Mouse (Mus musculus) activated CD4-positive, CD25-positive, alpha-beta regulatory T cell, adult 4 months (primary cell): Measurements from ENCODE around the gene Inafm2. TPM values are rescaled to one million over a fixed set of nuclear protein-coding genes. Genes with fewer than 3 reads are reported as not detected.

Experiments
- ATAC-seq: one replicate; pipeline ENCODE4 v1.8.0; 2017
- polyA plus RNA-seq, 2 experiments: library from polyadenylated mRNA; unstranded; fragments of 100-300 nt; shearing (Covaris generic); gene quantifications; one replicate each; pipeline ENCODE4 v1.2.1; 2017

Gene Inafm2
- polyA plus RNA-seq, result 10 to 100 TPM; 19.8 to 27.2 TPM

DNA sequence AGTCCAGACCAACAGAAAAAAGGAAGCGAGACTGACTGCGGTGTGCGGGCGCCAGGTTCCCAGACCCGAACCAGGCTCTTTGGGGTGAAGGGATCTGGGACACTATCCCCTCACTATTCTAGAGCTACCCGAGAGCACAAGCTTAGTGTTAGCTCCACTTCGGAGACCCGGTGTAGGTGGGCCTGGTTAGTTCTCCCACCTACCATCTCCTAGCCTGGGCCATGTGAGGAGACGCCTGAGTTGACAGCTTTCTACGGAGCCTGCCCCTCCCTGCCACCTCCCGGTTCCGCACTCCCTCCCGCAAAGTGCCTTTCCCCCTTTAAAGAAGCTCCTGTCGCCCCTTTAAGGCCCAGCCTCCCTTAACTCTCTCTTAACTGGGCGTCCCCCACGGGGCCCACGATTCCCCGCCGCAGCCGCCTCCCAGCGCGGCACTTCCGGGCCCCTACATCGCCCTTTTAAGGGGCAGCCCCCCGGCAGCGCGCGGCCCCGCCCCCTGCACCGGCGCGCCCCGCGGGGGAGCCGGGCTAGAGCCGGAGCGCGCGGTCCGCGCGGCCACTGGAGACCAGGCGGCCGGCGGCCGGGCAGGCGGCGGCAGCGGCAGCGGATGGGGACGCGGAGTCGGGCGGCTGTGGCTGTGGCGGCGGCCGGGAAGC is at the start of gene Inafm2:
Inafm2 (plus strand) TSS at position 527 of the 653 bp plus-strand sequence.
- peak; percentile 88 for ATAC-seq

DNA sequence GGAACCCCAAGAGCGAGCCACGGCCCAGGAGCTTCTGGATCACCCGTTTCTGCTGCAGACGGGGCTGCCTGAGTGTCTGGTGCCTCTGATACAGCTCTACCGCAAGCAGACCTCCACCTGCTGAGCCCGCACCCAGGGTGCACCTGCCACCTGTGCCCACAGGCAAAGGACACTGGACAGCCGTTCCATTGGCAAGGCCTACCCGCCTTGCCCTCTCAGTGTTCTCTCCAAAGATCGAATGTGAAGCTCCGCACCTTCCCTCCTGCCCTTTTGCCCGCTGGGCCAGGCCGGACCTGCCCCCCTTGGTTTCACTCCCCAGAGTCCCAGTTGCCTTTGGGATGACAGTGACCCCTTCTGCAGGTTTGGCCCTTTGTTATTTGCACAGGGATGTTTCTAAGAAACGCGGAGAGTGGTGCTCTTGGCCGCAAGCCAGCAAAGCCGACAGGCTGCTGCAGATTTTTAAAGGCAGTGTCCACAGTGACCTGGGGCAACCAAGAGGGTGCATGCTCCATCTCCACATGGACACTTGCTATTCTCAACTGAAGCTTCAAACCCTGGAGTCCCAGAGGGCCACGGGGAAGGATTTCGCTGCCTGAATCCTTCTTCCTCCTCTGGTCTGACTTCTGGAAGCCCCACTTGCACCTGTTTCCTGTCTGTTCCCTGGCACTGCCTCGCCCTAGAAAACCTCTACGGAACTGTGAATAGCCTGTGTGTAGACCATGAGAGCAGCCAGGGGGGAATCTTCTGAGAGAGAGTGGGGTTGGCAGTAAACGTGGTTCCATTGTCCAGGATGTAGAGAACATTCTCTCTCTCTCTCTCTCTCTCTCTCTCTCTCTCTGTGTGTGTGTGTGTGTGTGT is 48.9 kb upstream of the Inafm2 start:
- ATAC-seq, result no peak

DNA sequence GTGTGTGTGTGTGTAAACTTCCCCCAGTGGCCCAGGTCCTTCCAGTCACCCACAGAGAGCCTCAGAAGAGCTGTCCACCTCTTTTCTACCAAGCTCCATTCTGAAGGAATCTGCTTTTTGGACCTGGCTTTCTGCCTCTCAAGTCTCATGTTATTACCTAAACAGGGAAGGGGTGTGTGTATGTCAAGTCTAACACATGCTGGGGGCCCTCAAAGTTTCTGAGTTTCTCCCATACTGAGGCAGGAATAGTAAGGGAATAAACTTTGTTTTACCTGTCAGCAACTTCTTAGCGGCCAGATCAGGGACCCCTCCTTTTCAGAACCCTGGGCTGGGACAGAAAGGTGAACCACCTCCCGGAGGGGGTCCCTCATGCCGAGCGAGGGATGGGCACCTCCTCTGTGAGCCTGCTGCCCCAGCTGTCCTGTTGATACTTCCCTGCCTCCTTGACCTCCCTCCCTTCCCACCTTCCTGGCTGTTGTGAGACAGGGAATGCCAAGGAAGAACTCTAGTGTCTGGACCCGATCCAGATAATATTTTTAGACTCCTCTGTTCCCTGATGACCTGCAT is 48.2 kb upstream of the Inafm2 start:
- no peak for ATAC-seq

DNA sequence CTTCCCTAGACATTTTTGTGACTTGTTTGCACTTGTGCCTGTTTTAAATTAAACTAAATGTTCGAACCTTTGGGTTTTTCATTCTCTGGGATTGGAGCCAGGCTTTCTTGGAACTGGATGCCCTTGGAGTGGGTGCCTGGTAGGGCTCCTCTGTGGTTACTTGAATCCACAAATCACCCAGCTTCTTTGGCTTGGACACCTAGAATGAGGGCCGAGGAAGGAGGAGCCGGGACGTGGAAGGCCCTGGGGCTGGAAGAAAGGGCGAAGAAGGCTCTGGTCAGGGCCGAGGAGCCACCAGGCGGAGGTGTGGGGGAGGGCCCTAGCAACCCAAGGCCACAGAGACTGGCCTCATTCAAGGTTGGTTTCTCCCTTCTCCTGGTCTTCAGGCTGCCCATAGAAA is 47.6 kb upstream of the Inafm2 start:
- ATAC-seq, result no peak

GRCm38 (mm10) chr2:118700179-118701062 is 45.1 kb upstream of the Inafm2 start:
- ATAC-seq, result peak; percentile 58

GRCm38 (mm10) chr2:118701161-118701560 is 44.4 kb upstream of the Inafm2 start:
- ATAC-seq, result no peak

DNA sequence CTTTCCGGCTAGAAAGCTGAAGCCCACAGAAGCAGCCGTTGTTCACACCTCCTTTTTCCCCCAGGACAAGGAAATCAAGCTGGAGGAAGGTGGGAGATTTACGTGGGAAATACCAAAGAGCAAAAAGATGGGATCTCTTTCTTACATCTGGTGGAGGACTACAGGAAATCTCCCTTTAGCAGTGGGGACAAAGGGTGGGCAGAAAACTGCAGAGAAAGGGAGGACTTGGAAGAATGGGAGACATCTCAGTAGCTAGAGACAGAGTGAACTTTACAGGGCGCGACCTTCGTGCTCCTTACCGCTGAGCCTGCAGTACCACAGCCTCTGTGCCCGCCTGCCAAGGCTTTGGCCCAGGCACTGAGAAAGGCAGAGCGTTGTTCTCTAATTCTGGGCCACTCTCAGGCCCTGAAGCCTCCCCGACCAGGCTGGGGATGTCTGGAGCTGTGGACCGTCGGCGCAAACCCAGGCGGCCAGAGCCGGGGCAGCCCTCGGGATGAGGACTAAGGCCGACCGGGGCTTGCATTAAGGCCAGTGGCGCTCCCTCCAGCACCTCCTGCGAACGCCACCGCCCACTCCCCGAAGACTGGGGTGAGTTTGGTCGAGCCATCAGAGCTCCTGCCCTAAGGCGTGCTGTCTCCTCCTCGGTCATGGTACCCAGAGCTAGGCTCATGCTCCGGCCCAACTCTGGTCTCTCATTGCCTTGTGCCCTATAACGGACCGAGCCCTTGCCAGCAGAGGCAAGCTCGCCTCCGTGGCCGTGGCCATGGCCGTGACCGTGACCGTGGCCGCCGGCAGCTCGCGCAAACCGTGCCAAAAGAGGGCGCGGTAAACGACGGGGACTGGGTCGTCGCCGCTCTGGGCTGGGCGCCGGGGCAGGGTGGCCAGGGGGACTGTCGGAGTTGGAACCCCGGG is 43.3 kb upstream of the Inafm2 start:
- ATAC-seq, result no peak

- peak; percentile 3 for ATAC-seq
Measured at GRCm38 (mm10) chr2:118702883-118703761, 42.4 kb upstream of the Inafm2 start.

GRCm38 (mm10) chr2:118703913-118704730 is 41.4 kb upstream of the Inafm2 start, which contains the start of gene Ankrd63:
TSS of gene Ankrd63 (minus strand) at chr2:118703963.
- no peak for ATAC-seq

DNA sequence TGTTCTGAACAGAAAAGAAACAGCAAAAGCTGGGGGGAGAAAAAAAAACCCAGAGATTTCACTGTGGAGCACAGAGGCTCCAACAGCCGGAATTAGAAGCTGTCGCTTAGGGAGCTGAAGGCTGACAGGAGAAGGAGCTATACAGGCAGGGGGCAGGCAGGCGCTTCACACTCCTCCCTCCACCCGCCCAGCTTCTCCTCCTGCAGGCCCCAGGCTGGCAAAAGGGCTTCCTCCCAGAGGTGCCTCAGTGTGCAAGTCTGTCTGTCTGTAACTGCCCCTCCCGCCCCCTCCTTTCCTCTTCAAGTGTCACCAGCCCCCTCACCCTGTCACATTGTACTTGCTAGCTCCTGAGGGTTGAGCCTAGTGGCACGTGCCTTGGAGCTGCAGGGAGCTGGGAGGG is 39.1 kb upstream of the Inafm2 start:
- ATAC-seq, result no peak

GRCm38 (mm10) chr2:118708472-118708871 is 37.1 kb upstream of the Inafm2 start:
- ATAC-seq, result no peak

DNA sequence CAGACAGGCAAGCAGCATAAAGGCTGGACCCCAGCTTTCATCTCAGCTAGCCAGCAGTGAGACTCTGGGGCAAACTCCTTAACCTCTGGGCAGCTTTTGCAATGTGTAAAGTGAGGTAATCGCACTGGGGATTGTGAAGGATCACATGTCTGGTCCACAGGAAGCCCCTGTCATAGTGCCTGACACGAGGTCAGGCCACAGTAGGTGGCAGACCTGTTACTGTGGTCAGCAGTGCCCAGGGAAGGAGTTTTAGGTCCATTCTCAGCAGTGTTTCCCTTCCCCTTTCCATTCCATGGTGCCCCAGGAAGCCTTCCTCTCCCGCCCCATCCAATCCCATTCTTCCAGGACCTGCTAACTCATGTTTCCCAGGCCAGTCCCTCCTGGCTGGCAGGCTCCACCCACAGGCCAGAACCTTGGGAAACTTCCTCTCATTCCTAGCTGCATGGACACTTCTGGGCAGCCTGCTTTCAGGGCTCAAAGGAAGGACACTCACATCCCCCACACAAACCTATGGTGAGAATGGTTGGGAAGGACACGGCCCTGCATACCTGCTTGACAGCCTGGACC is 35.8 kb upstream of the Inafm2 start:
- ATAC-seq, result no peak

GRCm38 (mm10) chr2:118711038-118711494 is 34.5 kb upstream of the Inafm2 start:
- no peak for ATAC-seq

GRCm38 (mm10) chr2:118713631-118714030 is 31.9 kb upstream of the Inafm2 start:
- no peak for ATAC-seq

DNA sequence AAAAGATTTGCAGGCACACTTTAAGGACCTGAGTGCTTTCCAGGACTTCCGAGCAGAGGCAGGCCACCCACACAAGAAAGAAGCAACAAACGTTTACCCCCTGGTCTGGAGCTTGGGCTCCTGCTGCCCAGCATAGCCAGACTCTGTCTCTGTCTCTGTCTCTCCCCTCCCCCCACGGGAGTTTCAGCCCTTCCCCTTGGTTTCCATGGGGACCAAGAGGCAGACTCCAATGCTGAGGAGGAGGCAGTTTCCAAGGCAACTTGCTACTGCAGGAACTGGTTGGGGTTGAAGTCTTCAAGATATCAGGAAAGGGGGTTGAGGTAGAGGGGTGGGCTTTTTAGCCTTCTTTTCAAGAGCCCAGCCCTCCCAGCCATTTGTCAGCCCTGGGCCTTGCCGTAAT is 31.3 kb upstream of the Inafm2 start:
- no peak for ATAC-seq

- no peak for ATAC-seq
Measured at GRCm38 (mm10) chr2:118716677-118717076, 28.9 kb upstream of the Inafm2 start.

DNA sequence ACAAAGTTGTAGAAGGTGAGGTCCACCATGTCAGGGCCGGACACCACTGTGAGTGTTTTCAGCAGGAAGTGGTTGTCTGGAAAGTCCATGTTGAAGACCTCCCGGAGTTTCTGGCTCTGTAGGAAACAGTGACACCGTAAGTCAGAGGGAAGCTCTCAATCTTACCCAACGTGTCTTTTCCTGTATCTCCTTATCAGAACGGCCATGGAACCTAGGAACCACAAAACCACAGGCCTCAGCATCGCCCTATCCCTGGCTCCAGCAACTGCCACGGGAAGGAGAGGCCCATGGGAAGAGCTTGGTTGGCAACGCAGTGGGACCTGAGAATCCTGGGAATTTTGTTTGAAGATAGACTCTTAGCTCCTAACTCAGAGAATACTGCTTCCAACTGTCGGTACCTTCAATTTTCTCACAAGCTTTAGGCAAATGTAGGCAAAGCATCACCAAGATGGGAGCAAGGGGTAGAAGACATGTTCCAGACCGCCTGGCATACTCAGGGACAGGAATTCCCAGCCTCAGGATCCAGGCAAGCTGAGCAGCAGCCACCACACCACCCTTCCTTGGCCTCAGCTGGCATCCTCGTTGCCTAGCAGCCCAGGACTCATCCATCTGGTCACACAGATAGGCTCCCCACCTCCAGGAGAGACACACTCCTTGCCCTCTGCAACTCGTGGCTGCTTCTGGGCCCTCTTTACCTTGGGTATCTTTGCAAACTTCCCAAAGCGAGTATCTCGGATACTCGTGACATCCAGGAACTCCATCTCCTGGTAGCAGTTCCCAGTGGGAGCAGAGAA is 21.7 kb upstream of the Inafm2 start:
- no peak for ATAC-seq

DNA sequence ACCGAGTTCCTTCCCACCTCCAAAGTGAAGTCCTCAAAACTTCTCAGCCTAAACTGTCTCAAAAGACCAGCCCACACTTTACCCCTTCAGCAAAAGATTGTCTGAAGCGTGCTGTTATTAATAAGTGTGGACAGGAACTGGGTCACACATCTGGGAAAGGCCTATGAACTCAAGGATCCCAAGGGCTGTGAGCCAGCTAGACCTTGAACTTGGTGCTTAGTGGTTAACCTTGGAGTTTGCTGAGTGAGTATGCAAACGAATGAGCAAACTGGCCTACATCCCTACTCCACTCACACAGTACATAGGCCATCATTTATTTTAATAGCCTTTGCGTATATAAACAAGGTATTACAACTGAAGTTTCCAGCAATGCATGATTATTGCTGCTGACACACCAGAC is 20.0 kb upstream of the Inafm2 start:
- ATAC-seq, result no peak
